ENCODE assay signal across 8 mouse cellular contexts in genomic region chr3:144362472-144362871, GRCm38 (mm10).
DNase-seq lines count a peak whose midpoint lies in the region; ATAC-seq lines count a peak whose summit lies in the region.

No protein-coding gene starts in this region.

- intact Hi-C loops in heart, postnatal 10 days (cut with DNase I): no loop called here

- DNase-seq in heart, postnatal 10 days: peak; percentile 24 to 53
- no peak for DNase-seq in heart, embryonic 10.5 days (ENCODE audit: low spot score)
- peak; percentile 56 for DNase-seq in 416B (ENCODE audit: low read depth)
- DNase-seq in R1 (ENCODE audit: low read depth, low spot score): peak; percentile 65
- DNase-seq in natural killer cell, adult 2 months (ENCODE audit: low spot score in 2 of 2): peak; percentile 25 to 43
- DNase-seq in MN1 (ENCODE audit: low spot score): no peak

- ATAC-seq in granulocyte monocyte progenitor cell, adult 5-6 weeks (replicated peaks; ENCODE audit: poor library complexity, severe bottlenecking): peak; percentile 35; the same call in 1 of the 2 replicates
- no peak for ATAC-seq in inflammation-experienced regulatory T-cells, adult 6 months

- 58% methylated on average over 10 of the region's 10 CpGs for WGBS in heart, embryonic 10.5 days

- no peak overlapping the region for H3K27ac ChIP-seq in heart, embryonic 10.5 days

- H3K9me3 ChIP-seq in heart, embryonic 10.5 days: peaks cover 5% of the 10 kb centered on the region; the same call in 1 of the 2 replicates

- peaks cover 4% of the 10 kb centered on the region; the same call in 1 of the 2 replicates for H3K27me3 ChIP-seq in heart, embryonic 10.5 days (ENCODE audit: insufficient read depth, poor library complexity, severe bottlenecking)

- H3K4me1 ChIP-seq in heart, embryonic 10.5 days: peaks cover 12% of the 10 kb centered on the region

- H3K4me3 ChIP-seq in heart, embryonic 10.5 days: no peak overlapping the region

- H3K36me3 ChIP-seq in heart, embryonic 10.5 days: no peaks in the 10 kb centered on the region

Comparison
In these comparisons a context has a peak if more than half of its experiments do, and no peak if none do; other contexts are left out.
1. DNase-seq: peak in heart, postnatal 10 days (2 of 2), 416B (single experiment), R1 (single experiment) and natural killer cell, adult 2 months (2 of 2); none in heart, embryonic 10.5 days (single experiment) and MN1 (single experiment).